Mouse (Mus musculus) brain, embryonic 14.5 days (tissue): Measurements from ENCODE around the gene Stk11ip.

Source experiments
- CTCF ChIP-seq: fragments of 200-500 bp; IDR thresholded peaks from 2 replicates; pipeline ENCODE4 v1.5.1; 2012; ENCODE audit warnings: inconsistent platforms, mild to moderate bottlenecking, moderate library complexity, borderline replicate concordance; ENCODE audit not compliant: insufficient read depth, insufficient read length; ENCODE audit errors: extremely low read depth
- POLR2A ChIP-seq: fragments of 200-500 bp; IDR thresholded peaks from 2 replicates; pipeline ENCODE4 v1.6.1; 2012; ENCODE audit warnings: mild to moderate bottlenecking, inconsistent platforms, borderline replicate concordance; ENCODE audit not compliant: poor library complexity, insufficient read depth, insufficient read length, severe bottlenecking; ENCODE audit errors: extremely low read depth

DNA sequence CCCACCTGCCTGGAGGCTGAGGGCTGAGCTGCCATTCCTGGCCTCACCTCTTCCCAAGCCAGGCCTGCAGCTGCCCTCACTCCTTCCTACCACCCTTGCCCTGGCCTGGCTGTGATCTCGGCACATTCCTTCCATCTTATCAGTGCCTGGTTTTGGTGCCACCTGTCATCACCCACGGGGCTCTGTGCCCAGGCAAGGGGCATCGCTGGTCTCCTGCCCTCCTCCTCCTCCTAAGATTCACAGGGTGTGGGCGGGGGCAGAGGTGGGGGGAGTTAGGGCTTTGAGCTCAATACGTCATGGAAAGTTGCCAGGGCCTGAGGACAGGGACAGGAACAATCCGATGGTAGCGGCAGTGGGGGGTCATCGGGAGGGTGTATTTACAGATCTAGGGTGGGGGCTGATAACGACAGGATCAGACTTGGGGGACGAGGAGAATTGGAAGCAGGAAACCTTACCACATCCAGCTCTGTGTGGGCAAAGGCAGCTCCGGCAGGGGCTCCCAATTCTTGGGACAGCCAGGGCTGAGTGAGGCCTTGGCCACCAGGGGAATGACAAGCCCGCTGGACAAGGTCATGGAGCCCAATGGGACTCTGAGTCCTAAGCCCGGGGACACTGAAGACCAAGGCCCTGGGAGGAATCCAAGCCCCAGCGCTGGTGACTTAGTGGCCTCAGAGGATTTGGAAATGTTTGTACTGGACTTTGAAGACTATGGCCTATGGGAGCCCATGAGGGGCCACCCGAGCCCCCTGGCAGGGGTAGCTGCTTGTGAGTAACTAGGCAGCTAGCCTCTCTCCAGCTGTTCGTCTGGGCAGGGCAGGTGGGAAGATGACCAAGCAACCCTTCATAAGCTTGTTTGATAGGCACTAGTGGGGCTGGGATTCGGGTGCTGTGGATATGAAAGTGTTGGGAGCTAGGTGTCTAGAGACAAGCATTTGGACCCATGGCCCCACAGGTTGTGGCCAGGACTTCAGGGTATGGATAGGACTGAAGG, 28.3 kb downstream of the Stk11ip start:
- TF ChIP-seq CTCF (no peak), POLR2A (no peak)
